Mouse (Mus musculus) G1E (cell line): ENCODE data around the gene Gm10295.

Source experiments
- CTCF ChIP-seq: IDR thresholded peaks from 2 replicates; pipeline ENCODE4 v1.5.1; 2012; ENCODE audit warnings: low read depth, low read length, inconsistent platforms, mixed read lengths
- GATA1 ChIP-seq: IDR thresholded peaks from 2 replicates; pipeline ENCODE4 v1.6.1; 2012; ENCODE audit warnings: borderline replicate concordance, low read length, inconsistent platforms, mixed read lengths
- GATA2 ChIP-seq: IDR thresholded peaks from 2 replicates; pipeline ENCODE4 v1.6.1; 2012; ENCODE audit warnings: low read depth, low read length, inconsistent platforms, borderline replicate concordance
- POLR2AphosphoS5 ChIP-seq: IDR thresholded peaks from 2 replicates; pipeline ENCODE4 v1.6.1; 2012; ENCODE audit warnings: low read depth, low read length, inconsistent platforms; ENCODE audit not compliant: insufficient replicate concordance
- TAL1 ChIP-seq: conservative IDR thresholded peaks from 2 replicates; pipeline ENCODE4 v1.6.1; 2012; ENCODE audit warnings: low read depth, low read length, inconsistent platforms, mixed read lengths

DNA sequence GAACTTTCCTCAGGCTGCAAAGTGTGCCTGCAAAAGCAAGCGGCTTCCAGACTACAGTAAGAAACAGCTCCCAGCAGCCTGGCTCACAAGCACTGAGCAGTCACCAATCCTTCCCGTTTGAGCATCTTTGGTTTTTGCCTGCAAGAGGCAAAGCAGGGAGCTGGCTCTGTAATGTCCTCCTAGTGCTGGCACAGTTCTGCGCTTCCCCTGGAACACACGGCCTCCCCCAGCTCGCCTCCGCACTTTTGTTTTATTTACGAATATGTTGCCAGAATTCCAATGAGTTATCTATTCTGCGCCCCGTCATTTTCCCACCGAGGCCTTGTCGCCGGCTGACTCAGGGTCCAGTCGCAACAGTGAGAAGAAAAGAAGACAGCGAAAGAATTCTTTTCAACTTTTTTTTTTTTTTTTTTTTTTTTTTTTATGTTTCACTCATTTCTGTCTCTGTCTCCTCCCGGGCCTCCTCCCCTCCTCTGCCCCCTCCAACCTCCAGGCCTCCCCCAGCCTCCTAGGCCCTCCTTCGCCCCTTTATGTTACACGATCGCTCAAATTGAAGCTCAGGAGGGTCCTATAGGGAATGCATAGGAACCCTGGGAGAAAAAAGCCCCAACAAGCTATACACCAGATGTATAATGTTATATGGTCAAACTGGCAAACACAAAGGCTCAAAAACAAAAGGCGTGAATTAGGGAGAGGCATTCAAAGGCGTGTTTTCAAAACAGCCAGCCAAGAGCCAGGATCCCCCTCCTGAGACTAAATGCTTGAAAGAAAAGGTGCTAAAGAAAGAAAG lies 32.3 kb upstream of the Gm10295 start:
- no peak for TF ChIP-seq CTCF
- TF ChIP-seq TAL1, result no peak
- no peak for TF ChIP-seq GATA1
- no peak for TF ChIP-seq GATA2
- no peak for TF ChIP-seq POLR2AphosphoS5
